In genomic region chr1:139422941-139423340, GRCm38 (mm10) we compare ENCODE assay signal across 7 mouse cellular contexts. TPM values are rescaled to one million over a fixed set of nuclear protein-coding genes. Genes with fewer than 3 reads are reported as not detected.
DNase-seq lines count a peak whose midpoint lies in the region; ATAC-seq and TF ChIP-seq lines count a peak whose summit lies in the region.

No protein-coding gene starts in this region.

- H3K9ac ChIP-seq in limb, embryonic 12.5 days (replicated peaks) = peak overlapping the region; percentile 95
- H3K9ac ChIP-seq in midbrain, embryonic 15.5 days = peak overlapping the region; percentile 79

- no peaks in the 10 kb centered on the region for H3K9me3 ChIP-seq in limb, embryonic 12.5 days
- H3K9me3 ChIP-seq in midbrain, embryonic 15.5 days = no peaks in the 10 kb centered on the region

- DNase-seq in 3T3-L1 (ENCODE audit: low read depth, low spot score) = peak; percentile 64
- DNase-seq in A20 (ENCODE audit: low read depth, low spot score) = peak; percentile 67
- peak; percentile 26 for DNase-seq in heart, postnatal 4 days
- DNase-seq in frontal cortex, postnatal 10 days (ENCODE audit: low spot score in 2 of 2) = no peak

- no peak for TF ChIP-seq POLR2A in cortical plate, adult 2 months (IDR thresholded peaks at IDR 0.05; ENCODE audit: extremely low read depth, insufficient read depth, low read length)

- peaks cover 12% of the 10 kb centered on the region for H3K4me1 ChIP-seq in cortical plate, adult 2 months (ENCODE audit: control insufficient read depth, insufficient read depth, low read length)
- H3K4me1 ChIP-seq in limb, embryonic 12.5 days (replicated peaks) = peaks cover 30% of the 10 kb centered on the region
- H3K4me1 ChIP-seq in midbrain, embryonic 15.5 days = peaks cover 39% of the 10 kb centered on the region

- WGBS in limb, embryonic 12.5 days = 34% methylated on average over 10 of the region's 10 CpGs
- 18% methylated on average over 10 of the region's 10 CpGs for WGBS in midbrain, embryonic 15.5 days

- no peaks in the 10 kb centered on the region for H3K27me3 ChIP-seq in limb, embryonic 12.5 days
- no peaks in the 10 kb centered on the region for H3K27me3 ChIP-seq in midbrain, embryonic 15.5 days (replicated peaks)

- no peak overlapping the region for H3K27ac ChIP-seq in cortical plate, adult 2 months (ENCODE audit: insufficient read depth, low read length)
- peak overlapping the region; percentile 93; the same call in 1 of the 2 replicates for H3K27ac ChIP-seq in limb, embryonic 12.5 days
- peak overlapping the region; percentile 89 for H3K27ac ChIP-seq in midbrain, embryonic 15.5 days

- H3K4me2 ChIP-seq in limb, embryonic 12.5 days = peak overlapping the region; percentile 67
- peak overlapping the region; percentile 68 for H3K4me2 ChIP-seq in midbrain, embryonic 15.5 days

- no peak for TF ChIP-seq CTCF in cortical plate, adult 2 months (IDR thresholded peaks at IDR 0.05; ENCODE audit: extremely low read depth, insufficient read depth, low read length)

- no peak for ATAC-seq in limb, embryonic 12.5 days (ENCODE audit: insufficient number of reproducible peaks, insufficient read depth, low FRiP score, low TSS enrichment, low read depth)
- no peak; the same call in 1 of the 2 replicates for ATAC-seq in midbrain, embryonic 15.5 days (replicated peaks)

- H3K36me3 ChIP-seq in limb, embryonic 12.5 days = no peaks in the 10 kb centered on the region
- H3K36me3 ChIP-seq in midbrain, embryonic 15.5 days (replicated peaks) = no peaks in the 10 kb centered on the region

- H3K4me3 ChIP-seq in cortical plate, adult 2 months (ENCODE audit: insufficient read depth, low read length) = peak overlapping the region; percentile 63
- peak overlapping the region; percentile 75 for H3K4me3 ChIP-seq in limb, embryonic 12.5 days (replicated peaks)
- H3K4me3 ChIP-seq in midbrain, embryonic 15.5 days = peak overlapping the region; percentile 78

RNA-seq across cellular contexts. Expression of gene Zbtb41, which starts 0.9 kb away (rescaled TPM):
- polyA plus RNA-seq in cortical plate, adult 2 months (2012; rRNA removed) = 7.0 and 7.6 TPM in 2 replicates
- total RNA-seq in heart, postnatal 4 days (2021) = 10 to 100 TPM; 23.6 to 26.3 TPM
- polyA plus RNA-seq in limb, embryonic 12.5 days (2016; fragmentation: Nextera tagmentation; extraction: Ambion mirVana) = 13.2 and 13.3 TPM in 2 replicates
- 18.3 and 18.7 TPM in 2 replicates for polyA plus RNA-seq in midbrain, embryonic 15.5 days (2015; fragmentation: Nextera tagmentation; extraction: Ambion mirVana)

RNA-seq across cellular contexts. Expression of gene Aspm, which starts 31.6 kb away (rescaled TPM):
- polyA plus RNA-seq in cortical plate, adult 2 months (2012; rRNA removed) = 0.17 and 0.27 TPM in 2 replicates
- total RNA-seq in heart, postnatal 4 days (2021) = 10 to 100 TPM; 26.1 to 30.2 TPM
- polyA plus RNA-seq in limb, embryonic 12.5 days (2016; fragmentation: Nextera tagmentation; extraction: Ambion mirVana) = 25.1 and 25.9 TPM in 2 replicates
- 2.8 TPM in 2 replicates for polyA plus RNA-seq in midbrain, embryonic 15.5 days (2015; fragmentation: Nextera tagmentation; extraction: Ambion mirVana)

RNA-seq across cellular contexts. Expression of gene Crb1, which starts 46.0 kb away (rescaled TPM):
- polyA plus RNA-seq in cortical plate, adult 2 months (2012; rRNA removed) = 0.13 and 0.21 TPM in 2 replicates
- total RNA-seq in heart, postnatal 4 days (2021) = under 1 TPM; 0.07 to 0.12 TPM
- polyA plus RNA-seq in limb, embryonic 12.5 days (2016; fragmentation: Nextera tagmentation; extraction: Ambion mirVana) = 0.05 and 0.39 TPM in 2 replicates
- 2.4 and 3.0 TPM in 2 replicates for polyA plus RNA-seq in midbrain, embryonic 15.5 days (2015; fragmentation: Nextera tagmentation; extraction: Ambion mirVana)

Comparison
In these comparisons a context has a peak if more than half of its experiments do, and no peak if none do; other contexts are left out.
1. DNase-seq: peak in 3T3-L1 (single experiment), A20 (single experiment) and heart, postnatal 4 days (single experiment); none in frontal cortex, postnatal 10 days (0 of 2).
2. Peak in every context shown above with its lines, with median percentiles within 50 percentile points of each other: H3K4me3 ChIP-seq.